Mouse (Mus musculus) midbrain, embryonic 16.5 days (tissue): ENCODE measurements around the gene Mcl1. TPM values are rescaled to one million over a fixed set of nuclear protein-coding genes. Genes with fewer than 3 reads are reported as not detected.
"Not testable (repeated sequence)": the region's sequence is repeated elsewhere in the genome, so short reads cannot be mapped to it uniquely, and the experiment has no call there.

ENCODE experiments used
- ATAC-seq: fragments of 200-750 bp; cut with Nextera tagmentation; 2 replicates; pipeline ENCODE4 v1.8.0; 2017; ENCODE audit warnings: moderate TSS enrichment
- H3K27ac ChIP-seq: fragments of 300-500 bp; sonication (generic); 2 replicates; pipeline ENCODE4 v1.5.1; 2014; ENCODE audit warnings: mild to moderate bottlenecking, low read length, mixed read lengths
- H3K27me3 ChIP-seq: fragments of 300-500 bp; sonication (generic); 2 replicates; pipeline ENCODE4 v1.6.1; 2014; ENCODE audit warnings: low read depth, low read length, mixed read lengths; ENCODE audit not compliant: control insufficient read depth, insufficient read depth
- H3K36me3 ChIP-seq: fragments of 300-500 bp; sonication (generic); 2 replicates; pipeline ENCODE4 v1.6.1; 2014; ENCODE audit warnings: mild to moderate bottlenecking, low read length, moderate library complexity, mixed read lengths; ENCODE audit not compliant: control insufficient read depth, insufficient read depth
- H3K4me1 ChIP-seq: fragments of 300-500 bp; sonication (generic); 2 replicates; pipeline ENCODE4 v1.6.1; 2014; ENCODE audit warnings: mild to moderate bottlenecking, low read length, mixed read lengths; ENCODE audit not compliant: control insufficient read depth, insufficient read depth
- H3K4me2 ChIP-seq: fragments of 300-500 bp; sonication (generic); 2 replicates; pipeline ENCODE4 v1.6.1; 2014; ENCODE audit warnings: mild to moderate bottlenecking, low read length, mixed read lengths
- H3K4me3 ChIP-seq: fragments of 300-500 bp; sonication (generic); 2 replicates; pipeline ENCODE4 v1.5.1; 2014; ENCODE audit warnings: low read depth, mild to moderate bottlenecking, low read length, moderate library complexity, mixed read lengths
- H3K9ac ChIP-seq: fragments of 300-500 bp; sonication (generic); 2 replicates; pipeline ENCODE4 v1.6.1; 2014; ENCODE audit warnings: low read depth, low read length, mixed read lengths
- H3K9me3 ChIP-seq: fragments of 300-500 bp; sonication (generic); replicated peaks from 2 replicates; pipeline ENCODE4 v1.6.1; 2014; ENCODE audit warnings: mild to moderate bottlenecking, low read length, mixed read lengths; ENCODE audit not compliant: control insufficient read depth, poor library complexity, severe bottlenecking
- WGBS: fragments of 180-500 bp; shearing (Covaris S2); extraction: QIAGEN DNeasy Blood & Tissue Kit; methylation state at CpG from one replicate; pipeline ENCODE4 v1.1.7; 2014; 5-methylcytosine and 5-hydroxymethylcytosine counted together
- polyA plus RNA-seq: library from polyadenylated mRNA; unstranded; fragments of >200 nt; fragmentation: Nextera tagmentation; extraction: Ambion mirVana; gene quantifications from 2 replicates; pipeline ENCODE4 v1.2.1, GENCODE M21; 2015

Gene Mcl1
- polyA plus RNA-seq, 1 experiment from 2014 or later = 37.9 TPM

GRCm38 (mm10) chr3:95654371-95654770 is 4.2 kb upstream of the Mcl1 start:
- H3K9me3 ChIP-seq, H3K4me1 ChIP-seq, H3K4me3 ChIP-seq, H3K36me3 ChIP-seq, H3K9ac ChIP-seq, H3K27me3 ChIP-seq, H3K27ac ChIP-seq, ATAC-seq, H3K4me2 ChIP-seq: not testable (repeated sequence)
- WGBS = 89% methylated on average over 3 of the region's 3 CpGs

- Histone ChIP-seq H3K4me1 (peaks cover 8% of the 10 kb centered on the region), H3K36me3 (no peaks in the 10 kb centered on the region), H3K4me2 (no peak overlapping the region), H3K27me3 (no peaks in the 10 kb centered on the region), H3K9me3 (no peaks in the 10 kb centered on the region), H3K9ac (no peak overlapping the region), H3K4me3 (no peak overlapping the region), H3K27ac (no peak overlapping the region)
- no peak for ATAC-seq
- 88% methylated on average over 5 of the region's 5 CpGs for WGBS
Observed at GRCm38 (mm10) chr3:95655437-95655836, 3.2 kb upstream of the Mcl1 start.

GRCm38 (mm10) chr3:95657108-95657507 is 1.5 kb upstream of the Mcl1 start:
- ATAC-seq = no peak
- H3K4me3 ChIP-seq = no peak overlapping the region
- WGBS = 90% methylated on average over 3 of the region's 3 CpGs
- peaks cover 24% of the 10 kb centered on the region for H3K4me1 ChIP-seq
- no peaks in the 10 kb centered on the region for H3K27me3 ChIP-seq
- H3K4me2 ChIP-seq = no peak overlapping the region
- no peak overlapping the region for H3K27ac ChIP-seq
- no peaks in the 10 kb centered on the region for H3K36me3 ChIP-seq
- H3K9me3 ChIP-seq = no peaks in the 10 kb centered on the region
- H3K9ac ChIP-seq = no peak overlapping the region

GRCm38 (mm10) chr3:95657711-95658110 is 877 bp upstream of the Mcl1 start:
- H3K4me2 ChIP-seq = peak overlapping the region; percentile 76
- H3K36me3 ChIP-seq = no peaks in the 10 kb centered on the region
- H3K9me3 ChIP-seq = no peaks in the 10 kb centered on the region
- no peaks in the 10 kb centered on the region for H3K27me3 ChIP-seq
- H3K9ac ChIP-seq = no peak overlapping the region
- no peak for ATAC-seq
- H3K4me3 ChIP-seq = peak overlapping the region; percentile 97
- H3K27ac ChIP-seq = no peak overlapping the region
- 88% methylated on average over 3 of the region's 3 CpGs for WGBS
- H3K4me1 ChIP-seq = peaks cover 30% of the 10 kb centered on the region

- under 1% methylated on average over 91 of the region's 113 CpGs for WGBS
- H3K27ac ChIP-seq = peak overlapping the region; percentile 99
- H3K36me3 ChIP-seq = no peaks in the 10 kb centered on the region; the same call in 1 of the 2 replicates
- H3K4me1 ChIP-seq = peaks cover 40% of the 10 kb centered on the region
- H3K9me3 ChIP-seq = no peaks in the 10 kb centered on the region
- H3K4me3 ChIP-seq = peak overlapping the region; percentile 97
- ATAC-seq = peak; percentile 81
- H3K9ac ChIP-seq = peak overlapping the region; percentile 99
- H3K27me3 ChIP-seq = no peaks in the 10 kb centered on the region
- peak overlapping the region; percentile 98 for H3K4me2 ChIP-seq
Observed at GRCm38 (mm10) chr3:95658868-95659712, 502 bp downstream of the Mcl1 start.

GRCm38 (mm10) chr3:95659948-95660347 is 1.4 kb downstream of the Mcl1 start:
- peaks cover 40% of the 10 kb centered on the region for H3K4me1 ChIP-seq
- H3K9ac ChIP-seq = peak overlapping the region; percentile 99
- WGBS = 2% methylated on average over 8 of the region's 8 CpGs
- no peaks in the 10 kb centered on the region for H3K27me3 ChIP-seq
- no peaks in the 10 kb centered on the region for H3K9me3 ChIP-seq
- peak overlapping the region; percentile 98 for H3K4me2 ChIP-seq
- H3K27ac ChIP-seq = peak overlapping the region; percentile 99
- peak overlapping the region; percentile 97 for H3K4me3 ChIP-seq
- ATAC-seq = no peak
- H3K36me3 ChIP-seq = peaks cover 4% of the 10 kb centered on the region; the same call in 1 of the 2 replicates

GRCm38 (mm10) chr3:95660788-95661478 is 2.3 kb downstream of the Mcl1 start:
- 70% methylated on average over 2 of the region's 2 CpGs for WGBS

GRCm38 (mm10) chr3:95661945-95662715 is 3.5 kb downstream of the Mcl1 start:
- Histone ChIP-seq H3K4me2 (peak overlapping the region; percentile 33), H3K36me3 (peaks cover 7% of the 10 kb centered on the region), H3K27ac (no peak overlapping the region), H3K9ac (0 out of 2 replicates have a peak overlapping the region, but pooled peaks have one; percentile 4), H3K27me3 (no peaks in the 10 kb centered on the region), H3K4me1 (peaks cover 42% of the 10 kb centered on the region), H3K9me3 (no peaks in the 10 kb centered on the region), H3K4me3 (no peak overlapping the region)
- no peak for ATAC-seq
- WGBS = 65% methylated on average over 7 of the region's 7 CpGs

More at GRCm38 (mm10) chr3:95660788-95661478, 2.3 kb downstream of the Mcl1 start:
- H3K9me3 ChIP-seq = no peaks in the 10 kb centered on the region
- peaks cover 40% of the 10 kb centered on the region for H3K4me1 ChIP-seq
- H3K27ac ChIP-seq = no peak overlapping the region
- H3K4me2 ChIP-seq = peak overlapping the region; percentile 98
- peaks cover 7% of the 10 kb centered on the region for H3K36me3 ChIP-seq
- peak overlapping the region; percentile 97 for H3K4me3 ChIP-seq
- H3K27me3 ChIP-seq = no peaks in the 10 kb centered on the region
- ATAC-seq = no peak
- H3K9ac ChIP-seq = peak overlapping the region; percentile 99
